ENCODE assay signal across 8 mouse cellular contexts in the genomic region with DNA sequence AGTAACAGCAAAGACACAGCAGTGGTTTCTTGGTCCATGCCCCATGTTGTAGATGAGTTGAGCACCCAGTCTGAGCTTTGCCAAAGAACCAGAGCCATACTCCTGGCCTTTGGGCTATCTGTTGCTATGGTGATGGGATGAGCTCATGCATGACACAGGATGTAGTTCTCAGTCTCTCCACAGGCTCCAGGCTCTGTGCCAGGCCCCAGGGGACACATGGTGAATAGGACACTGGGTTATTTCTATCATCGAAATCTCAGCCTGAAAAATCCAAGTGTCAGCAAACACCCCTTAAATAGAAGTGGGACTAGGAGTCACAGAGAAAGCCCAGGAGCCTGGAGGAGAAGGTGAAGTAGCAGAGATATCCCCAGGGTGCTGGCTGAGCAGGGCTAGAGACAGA. TPM values are rescaled to one million over a fixed set of nuclear protein-coding genes. Genes with fewer than 3 reads are reported as not detected.
DNase-seq lines count a peak whose midpoint lies in the region; ATAC-seq lines count a peak whose summit lies in the region.
"Had no signal": no experiment of that assay in that cellular context is flagged by ENCODE, and none has a peak within 500 bp of the region (broad histone marks: within the 10 kb centered on the region; RNA-seq: fewer than 3 reads in every experiment).

No protein-coding gene starts in this region.

- no peak overlapping the region for H3K9ac ChIP-seq in liver, embryonic 11.5 days (ENCODE audit: low read depth, low read length)
- H3K9ac ChIP-seq: neural tube, embryonic 12.5 days had no signal

- no peaks in the 10 kb centered on the region for H3K9me3 ChIP-seq in liver, embryonic 11.5 days (ENCODE audit: control insufficient read depth, low read length)
- H3K9me3 ChIP-seq: neural tube, embryonic 12.5 days had no signal

- peak; percentile 32 for DNase-seq in ovary, postnatal 14 days (ENCODE audit: low spot score)
- DNase-seq in ovary, postnatal 10 days (ENCODE audit: low spot score): no peak
- peak; percentile 75 to 90 for DNase-seq in adrenal gland, postnatal 36 days
- DNase-seq in gastrocnemius, postnatal 25 days: peak; percentile 60
- DNase-seq in liver, embryonic 11.5 days (ENCODE audit: low spot score): peak; percentile 26
- DNase-seq in thymus, postnatal 10 days (ENCODE audit: low spot score in 2 of 2): no peak

- no peak for ATAC-seq in liver, embryonic 11.5 days (replicated peaks; ENCODE audit: low FRiP score)
- no peak for ATAC-seq in inflammation-experienced regulatory T-cells, adult 6 months

- H3K4me3 ChIP-seq in liver, embryonic 11.5 days (ENCODE audit: low read depth, low read length): no peak overlapping the region
- H3K4me3 ChIP-seq: neural tube, embryonic 12.5 days had no signal

- no peak overlapping the region for H3K27ac ChIP-seq in liver, embryonic 11.5 days (ENCODE audit: low read depth, low read length)
- H3K27ac ChIP-seq: neural tube, embryonic 12.5 days had no signal

- WGBS in liver, embryonic 11.5 days: 69% methylated on average over 1 of the region's 1 CpGs

- H3K4me1 ChIP-seq in liver, embryonic 11.5 days (replicated peaks; ENCODE audit: control insufficient read depth, insufficient read depth, low read length): no peaks in the 10 kb centered on the region

- no peak overlapping the region for H3K4me2 ChIP-seq in liver, embryonic 11.5 days
- H3K4me2 ChIP-seq: neural tube, embryonic 12.5 days had no signal

- H3K36me3 ChIP-seq in liver, embryonic 11.5 days (ENCODE audit: control insufficient read depth, insufficient read depth, low read length): no peaks in the 10 kb centered on the region
- H3K36me3 ChIP-seq: neural tube, embryonic 12.5 days had no signal

- H3K27me3 ChIP-seq in liver, embryonic 11.5 days (replicated peaks; ENCODE audit: control insufficient read depth, insufficient read depth, low read length): no peaks in the 10 kb centered on the region
- H3K27me3 ChIP-seq: neural tube, embryonic 12.5 days had no signal

RNA-seq across cellular contexts. Expression of a gene that starts 50.6 kb away (rescaled TPM):
- total RNA-seq in adrenal gland, postnatal 36 days (2021): 10 to 100 TPM; 27.9 to 28.9 TPM
- 1 to 10 TPM; 3.4 to 3.7 TPM for total RNA-seq in gastrocnemius, postnatal 25 days (2021)
- 38.2 and 42.3 TPM in 2 replicates for polyA plus RNA-seq in liver, embryonic 11.5 days (2014; fragmentation: Nextera tagmentation; extraction: Ambion mirVana)
- polyA plus RNA-seq in inflammation-experienced regulatory T-cells, adult 6 months (2017; shearing (Covaris generic)): 1 to 10 TPM; 5.4 to 8.6 (median 7.3) TPM

Comparison
In these comparisons a context has a peak if more than half of its experiments do, and no peak if none do; other contexts are left out.
1. DNase-seq: peak in ovary, postnatal 14 days (single experiment), adrenal gland, postnatal 36 days (2 of 2), gastrocnemius, postnatal 25 days (single experiment) and liver, embryonic 11.5 days (single experiment); none in ovary, postnatal 10 days (single experiment) and thymus, postnatal 10 days (0 of 2).
2. RNA of a gene that starts 50.6 kb away (total RNA-seq): 27.9 to 28.9 TPM in adrenal gland, postnatal 36 days; 3.4 to 3.7 TPM in gastrocnemius, postnatal 25 days; every median in the first group is over 4 times any median in the second.